Mouse (Mus musculus): ENCODE data around the gene Sobp. TPM values are rescaled to one million over a fixed set of nuclear protein-coding genes. Genes with fewer than 3 reads are reported as not detected.

The Sobp gene
- total and polyA plus RNA-seq, 2 experiments from 2014 or later: 3.0 to 3.9 TPM

- no peak overlapping the region for H3K9ac ChIP-seq (replicated peaks; ENCODE audit: low read depth, low read length)
- H3K4me3 ChIP-seq (ENCODE audit: low read depth, low read length): no peak overlapping the region
- ATAC-seq (ENCODE audit: insufficient read depth, low read depth): no peak
- H3K36me3 ChIP-seq (replicated peaks; ENCODE audit: control insufficient read depth, insufficient read depth, low read length): no peaks in the 10 kb centered on the region
- no peak for DNase-seq (ENCODE audit: low spot score)
- no peaks in the 10 kb centered on the region for H3K27me3 ChIP-seq (ENCODE audit: control insufficient read depth, insufficient read depth, low read length)
- H3K27ac ChIP-seq (ENCODE audit: low read depth): no peak overlapping the region
- no peaks in the 10 kb centered on the region for H3K9me3 ChIP-seq (replicated peaks; ENCODE audit: control insufficient read depth, low read length)
- H3K4me2 ChIP-seq (ENCODE audit: low read depth, low read length): no peak overlapping the region
- WGBS: 55% methylated on average over 13 of the region's 13 CpGs
- no peak for TF ChIP-seq CTCF (IDR thresholded peaks at IDR 0.05; ENCODE audit: low read depth)
- TF ChIP-seq EP300 (IDR thresholded peaks at IDR 0.05; ENCODE audit: low read depth): no peak
- peaks cover 6% of the 10 kb centered on the region for H3K4me1 ChIP-seq (ENCODE audit: control insufficient read depth, insufficient read depth)
Observed at GRCm38 (mm10) chr10:43075535-43076152, 98.7 kb downstream of the Sobp start.

DNA sequence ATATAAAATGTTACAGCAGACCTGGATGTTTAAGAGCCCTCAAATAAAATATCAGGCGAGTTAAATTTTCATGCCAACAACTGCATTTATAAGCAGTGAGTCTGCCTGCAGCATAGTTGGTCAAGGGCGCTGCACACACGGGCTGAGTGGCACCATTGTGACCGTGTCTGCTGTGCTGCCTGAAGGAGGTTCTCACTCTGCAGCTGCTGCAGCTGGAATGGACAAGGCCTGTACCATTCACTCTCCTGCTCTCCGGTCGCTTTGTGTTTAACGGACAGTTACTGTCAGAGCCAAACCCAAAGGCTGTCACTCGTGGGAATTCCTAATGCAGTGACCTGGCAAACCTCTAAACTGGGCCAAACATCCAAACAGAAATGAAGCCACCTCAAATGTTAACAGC, 101.0 kb downstream of the Sobp start:
- Histone ChIP-seq H3K9me3 (replicated peaks; ENCODE audit: control insufficient read depth, low read length) (no peaks in the 10 kb centered on the region), H3K4me2 (ENCODE audit: low read depth, low read length) (no peak overlapping the region), H3K36me3 (replicated peaks; ENCODE audit: control insufficient read depth, insufficient read depth, low read length) (no peaks in the 10 kb centered on the region), H3K27ac (ENCODE audit: low read depth) (no peak overlapping the region), H3K27me3 (ENCODE audit: control insufficient read depth, insufficient read depth, low read length) (no peaks in the 10 kb centered on the region), H3K4me1 (ENCODE audit: control insufficient read depth, insufficient read depth) (peaks cover 12% of the 10 kb centered on the region), H3K9ac (replicated peaks; ENCODE audit: low read depth, low read length) (no peak overlapping the region), H3K4me3 (ENCODE audit: low read depth, low read length) (no peak overlapping the region)
- no peak for ATAC-seq (ENCODE audit: insufficient read depth, low read depth)
- WGBS: 64% methylated on average over 8 of the region's 8 CpGs
- no peak for DNase-seq (ENCODE audit: low spot score)
- no peak for TF ChIP-seq CTCF (IDR thresholded peaks at IDR 0.05; ENCODE audit: low read depth)
- no peak for TF ChIP-seq EP300 (IDR thresholded peaks at IDR 0.05; ENCODE audit: low read depth)

DNA sequence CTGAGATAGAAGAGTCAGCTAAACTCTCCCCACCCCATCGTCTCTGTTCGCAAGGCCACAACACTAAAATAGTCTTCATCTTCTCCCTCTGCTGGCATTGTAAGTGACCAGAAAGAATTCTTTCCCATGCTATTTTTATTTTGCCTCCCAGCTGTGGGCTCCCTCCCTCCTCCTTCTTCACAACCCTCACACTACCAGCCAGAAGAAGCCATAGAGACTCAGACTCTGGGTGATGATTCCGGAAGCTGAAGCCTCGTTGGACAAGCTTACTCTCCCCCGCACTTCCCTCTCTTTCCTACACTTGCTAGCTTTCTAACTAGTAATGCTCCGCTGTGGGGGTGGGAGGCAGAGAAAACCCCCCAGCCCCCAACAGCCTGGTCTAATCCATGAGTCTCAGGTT, 103.4 kb downstream of the Sobp start:
- TF ChIP-seq EP300 (IDR thresholded peaks at IDR 0.05; ENCODE audit: low read depth) (no peak), CTCF (IDR thresholded peaks at IDR 0.05; ENCODE audit: low read depth) (peak; percentile 25; the same call in 1 of the 2 replicates)
- H3K27ac ChIP-seq (ENCODE audit: low read depth): 0 out of 2 replicates have a peak overlapping the region, but pooled peaks have one; percentile 3
- peak; percentile 51 for DNase-seq (ENCODE audit: low spot score)
- H3K9ac ChIP-seq (replicated peaks; ENCODE audit: low read depth, low read length): no peak overlapping the region
- no peak for ATAC-seq (ENCODE audit: insufficient read depth, low read depth)
- peaks cover 12% of the 10 kb centered on the region for H3K4me1 ChIP-seq (ENCODE audit: control insufficient read depth, insufficient read depth)
- WGBS: 37% methylated on average over 6 of the region's 6 CpGs
- 0 out of 2 replicates have a peak overlapping the region, but pooled peaks have one; percentile 15 for H3K4me2 ChIP-seq (ENCODE audit: low read depth, low read length)
- H3K9me3 ChIP-seq (replicated peaks; ENCODE audit: control insufficient read depth, low read length): no peaks in the 10 kb centered on the region
- H3K36me3 ChIP-seq (replicated peaks; ENCODE audit: control insufficient read depth, insufficient read depth, low read length): no peaks in the 10 kb centered on the region
- no peaks in the 10 kb centered on the region for H3K27me3 ChIP-seq (ENCODE audit: control insufficient read depth, insufficient read depth, low read length)
- H3K4me3 ChIP-seq (ENCODE audit: low read depth, low read length): no peak overlapping the region

DNA sequence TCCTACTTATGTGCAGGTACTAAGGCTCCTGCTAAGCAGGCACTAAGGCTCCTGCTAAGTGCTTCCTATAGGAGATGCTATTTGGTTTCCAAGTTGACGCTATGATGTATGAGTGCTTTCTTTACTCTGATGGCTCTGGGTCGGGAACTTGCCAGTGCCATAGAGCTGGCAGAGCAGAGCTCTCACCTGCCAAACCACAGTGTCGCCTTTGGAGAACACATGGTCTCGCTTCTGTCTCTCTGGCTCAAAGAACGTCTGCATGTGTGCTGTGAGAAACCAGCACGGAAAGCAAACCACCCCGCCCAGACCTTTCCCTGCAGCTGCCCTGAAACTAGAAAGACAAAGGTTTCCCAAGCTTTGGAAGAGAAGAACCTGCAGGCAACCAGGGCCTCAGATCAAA, 109.0 kb downstream of the Sobp start:
- no peaks in the 10 kb centered on the region for H3K9me3 ChIP-seq (replicated peaks; ENCODE audit: control insufficient read depth, low read length)
- no peak overlapping the region for H3K9ac ChIP-seq (replicated peaks; ENCODE audit: low read depth, low read length)
- H3K4me2 ChIP-seq (ENCODE audit: low read depth, low read length): no peak overlapping the region
- DNase-seq (ENCODE audit: low spot score): no peak
- peaks cover 3% of the 10 kb centered on the region; the same call in 1 of the 2 replicates for H3K4me1 ChIP-seq (ENCODE audit: control insufficient read depth, insufficient read depth)
- no peak for TF ChIP-seq EP300 (IDR thresholded peaks at IDR 0.05; ENCODE audit: low read depth)
- TF ChIP-seq CTCF (IDR thresholded peaks at IDR 0.05; ENCODE audit: low read depth): no peak
- H3K36me3 ChIP-seq (replicated peaks; ENCODE audit: control insufficient read depth, insufficient read depth, low read length): no peaks in the 10 kb centered on the region
- no peaks in the 10 kb centered on the region for H3K27me3 ChIP-seq (ENCODE audit: control insufficient read depth, insufficient read depth, low read length)
- 81% methylated on average over 7 of the region's 7 CpGs for WGBS
- no peak for ATAC-seq (ENCODE audit: insufficient read depth, low read depth)
- no peak overlapping the region for H3K4me3 ChIP-seq (ENCODE audit: low read depth, low read length)
- H3K27ac ChIP-seq (ENCODE audit: low read depth): no peak overlapping the region

DNA sequence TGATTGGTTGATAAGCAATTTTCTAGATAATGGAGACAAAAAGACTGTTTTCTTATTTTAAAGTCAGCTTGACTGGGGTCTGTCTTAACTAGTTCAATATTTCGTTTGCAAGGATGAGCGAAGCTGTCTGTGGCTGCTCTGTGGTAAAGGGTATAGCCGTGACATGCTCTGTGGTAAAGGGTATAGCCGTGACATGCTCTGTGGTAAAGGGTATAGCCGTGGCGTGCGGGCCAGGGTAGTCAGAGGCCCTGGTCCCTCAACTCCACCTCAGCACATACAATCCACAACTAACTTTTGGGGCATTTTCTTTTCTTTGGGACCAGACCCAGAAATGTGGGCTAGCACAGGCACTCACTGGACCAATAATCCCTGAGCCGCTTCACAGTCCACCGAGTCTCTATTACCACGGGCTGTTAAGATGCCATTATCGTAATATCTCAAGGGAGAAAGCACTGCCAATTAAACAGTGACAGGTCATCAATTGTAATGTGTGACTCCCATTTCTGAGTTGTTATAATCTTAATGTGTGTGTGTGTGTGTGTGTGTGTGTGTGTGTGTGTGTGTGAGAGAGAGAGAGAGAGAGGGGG, 112.7 kb downstream of the Sobp start:
- Histone ChIP-seq H3K9ac (replicated peaks; ENCODE audit: low read depth, low read length) (no peak overlapping the region), H3K4me2 (ENCODE audit: low read depth, low read length) (no peak overlapping the region), H3K36me3 (replicated peaks; ENCODE audit: control insufficient read depth, insufficient read depth, low read length) (no peaks in the 10 kb centered on the region), H3K4me1 (ENCODE audit: control insufficient read depth, insufficient read depth) (no peaks in the 10 kb centered on the region), H3K27ac (ENCODE audit: low read depth) (no peak overlapping the region), H3K27me3 (ENCODE audit: control insufficient read depth, insufficient read depth, low read length) (no peaks in the 10 kb centered on the region), H3K9me3 (replicated peaks; ENCODE audit: control insufficient read depth, low read length) (no peaks in the 10 kb centered on the region), H3K4me3 (ENCODE audit: low read depth, low read length) (no peak overlapping the region)
- TF ChIP-seq CTCF (IDR thresholded peaks at IDR 0.05; ENCODE audit: low read depth): no peak
- TF ChIP-seq EP300 (IDR thresholded peaks at IDR 0.05; ENCODE audit: low read depth): no peak
- no peak for DNase-seq (ENCODE audit: low spot score)
- ATAC-seq (ENCODE audit: insufficient read depth, low read depth): no peak
- 92% methylated on average over 11 of the region's 11 CpGs for WGBS
